Mouse (Mus musculus) hindbrain, postnatal 0 days (tissue): ENCODE results near the gene Id2. TPM values are rescaled to one million over a fixed set of nuclear protein-coding genes. Genes with fewer than 3 reads are reported as not detected.

Experiments
- ATAC-seq: fragments of 200-750 bp; cut with Nextera tagmentation; 2 replicates; pipeline ENCODE4 v1.8.0; 2017; ENCODE audit warnings: mild to moderate bottlenecking, moderate TSS enrichment, moderate library complexity
- DNase-seq: peaks from one replicate; pipeline ENCODE4 v3.0.0-alpha.2; 2015; ENCODE audit warnings: low spot score
- H3K27ac ChIP-seq: fragments of 300-500 bp; sonication (generic); 2 replicates; pipeline ENCODE4 v1.5.1; 2014; ENCODE audit warnings: mild to moderate bottlenecking
- H3K27me3 ChIP-seq: fragments of 300-500 bp; sonication (generic); 2 replicates; pipeline ENCODE4 v1.6.1; 2014; ENCODE audit warnings: low read length, mixed read lengths; ENCODE audit not compliant: insufficient read depth
- H3K36me3 ChIP-seq: fragments of 300-500 bp; sonication (generic); 2 replicates; pipeline ENCODE4 v1.6.1; 2014; ENCODE audit warnings: low read length, mixed read lengths; ENCODE audit not compliant: insufficient read depth
- H3K4me1 ChIP-seq: fragments of 300-500 bp; sonication (generic); 2 replicates; pipeline ENCODE4 v1.6.1; 2014; ENCODE audit warnings: antibody characterized with exemption, low read length, mixed read lengths; ENCODE audit not compliant: insufficient read depth
- H3K4me2 ChIP-seq: fragments of 300-500 bp; sonication (generic); 2 replicates; pipeline ENCODE4 v1.6.1; 2014; ENCODE audit warnings: low read depth, mild to moderate bottlenecking, low read length, moderate library complexity, mixed read lengths
- H3K4me3 ChIP-seq: fragments of 300-500 bp; sonication (generic); 2 replicates; pipeline ENCODE4 v1.5.1; 2014; ENCODE audit warnings: low read length
- H3K9ac ChIP-seq: fragments of 300-500 bp; sonication (generic); replicated peaks from 2 replicates; pipeline ENCODE4 v1.6.1; 2014; ENCODE audit warnings: mild to moderate bottlenecking, low read length, moderate library complexity, mixed read lengths
- H3K9me3 ChIP-seq: fragments of 300-500 bp; sonication (generic); 2 replicates; pipeline ENCODE4 v1.6.1; 2016; ENCODE audit warnings: low read length, mixed read lengths
- CTCF ChIP-seq: IDR thresholded peaks from 2 replicates; pipeline ENCODE4 v1.5.1; 2016; ENCODE audit warnings: antibody characterized with exemption, control low read depth, low read depth
- WGBS: fragments of 180-500 bp; shearing (Covaris S2); extraction: QIAGEN DNeasy Blood & Tissue Kit; methylation state at CpG from one replicate; pipeline ENCODE4 v1.1.7; 2014; 5-methylcytosine and 5-hydroxymethylcytosine counted together
- polyA plus RNA-seq: library from polyadenylated mRNA; unstranded; fragments of >200 nt; fragmentation: Nextera tagmentation; extraction: Ambion mirVana; gene quantifications from 2 replicates; pipeline ENCODE4 v1.2.1, GENCODE M21; 2015
- total RNA-seq: library from RNA; depleted of rRNA; stranded (reverse); fragments of >200 nt; gene quantifications from 2 replicates; pipeline ENCODE4 v1.2.3, GENCODE M21; 2014; rRNA removed

Id2 gene
- total and polyA plus RNA-seq, 2 experiments from 2014 or later, result 242 to 518 TPM

GRCm38 (mm10) chr12:25059487-25060200 lies 37.3 kb downstream of the Id2 start:
- DNase-seq (no peak), ATAC-seq (no peak)
- Histone ChIP-seq H3K4me3 (no peak overlapping the region), H3K9me3 (no peaks in the 10 kb centered on the region), H3K4me2 (no peak overlapping the region), H3K27me3 (no peaks in the 10 kb centered on the region), H3K4me1 (no peaks in the 10 kb centered on the region), H3K27ac (no peak overlapping the region), H3K9ac (no peak overlapping the region), H3K36me3 (peaks cover 31% of the 10 kb centered on the region)
- no peak for TF ChIP-seq CTCF
- 64% methylated on average over 9 of the region's 9 CpGs for WGBS

GRCm38 (mm10) chr12:25054963-25055362 lies 42.0 kb downstream of the Id2 start:
- Histone ChIP-seq H3K4me3 (no peak overlapping the region), H3K36me3 (peaks cover 61% of the 10 kb centered on the region), H3K27me3 (no peaks in the 10 kb centered on the region), H3K4me1 (no peaks in the 10 kb centered on the region), H3K9me3 (no peaks in the 10 kb centered on the region), H3K27ac (no peak overlapping the region), H3K4me2 (no peak overlapping the region), H3K9ac (no peak overlapping the region)
- no peak for TF ChIP-seq CTCF
- 73% methylated on average over 4 of the region's 4 CpGs for WGBS
- DNase-seq (no peak), ATAC-seq (no peak)

- DNase-seq (no peak), ATAC-seq (no peak)
- Histone ChIP-seq H3K27ac (no peak overlapping the region), H3K4me1 (no peaks in the 10 kb centered on the region), H3K27me3 (no peaks in the 10 kb centered on the region), H3K9ac (no peak overlapping the region), H3K4me2 (no peak overlapping the region), H3K9me3 (no peaks in the 10 kb centered on the region), H3K4me3 (no peak overlapping the region), H3K36me3 (peaks cover 61% of the 10 kb centered on the region)
- no peak for TF ChIP-seq CTCF
- 77% methylated on average over 7 of the region's 7 CpGs for WGBS
Observed at GRCm38 (mm10) chr12:25054511-25054910, 42.4 kb downstream of the Id2 start.

- no peak overlapping the region for H3K4me3 ChIP-seq
- H3K9me3 ChIP-seq, result no peaks in the 10 kb centered on the region
- WGBS, result 70% methylated on average over 5 of the region's 5 CpGs
- no peaks in the 10 kb centered on the region for H3K4me1 ChIP-seq
- no peak for DNase-seq
- no peak overlapping the region for H3K27ac ChIP-seq
- no peak for ATAC-seq
- no peak for TF ChIP-seq CTCF
- no peaks in the 10 kb centered on the region for H3K27me3 ChIP-seq
- H3K4me2 ChIP-seq, result no peak overlapping the region
- no peak overlapping the region for H3K9ac ChIP-seq
- peaks cover 29% of the 10 kb centered on the region for H3K36me3 ChIP-seq
Observed at GRCm38 (mm10) chr12:25049253-25049652, 47.7 kb downstream of the Id2 start.

GRCm38 (mm10) chr12:25044579-25044978 lies 52.4 kb downstream of the Id2 start:
- Histone ChIP-seq H3K36me3 (peaks cover 10% of the 10 kb centered on the region; the same call in 1 of the 2 replicates), H3K4me2 (no peak overlapping the region), H3K27me3 (no peaks in the 10 kb centered on the region), H3K27ac (no peak overlapping the region), H3K9ac (no peak overlapping the region), H3K4me3 (no peak overlapping the region), H3K9me3 (no peaks in the 10 kb centered on the region), H3K4me1 (no peaks in the 10 kb centered on the region)
- no peak for DNase-seq
- no peak for TF ChIP-seq CTCF
- no peak for ATAC-seq
- WGBS, result 93% methylated on average over 4 of the region's 4 CpGs

GRCm38 (mm10) chr12:25044056-25044455 lies 52.9 kb downstream of the Id2 start:
- H3K9me3 ChIP-seq, result no peaks in the 10 kb centered on the region
- no peak for TF ChIP-seq CTCF
- H3K4me1 ChIP-seq, result no peaks in the 10 kb centered on the region
- DNase-seq (no peak), ATAC-seq (no peak)
- H3K4me3 ChIP-seq, result no peak overlapping the region
- H3K36me3 ChIP-seq, result peaks cover 10% of the 10 kb centered on the region; the same call in 1 of the 2 replicates
- WGBS, result 83% methylated on average over 2 of the region's 2 CpGs
- H3K4me2 ChIP-seq, result no peak overlapping the region
- H3K9ac ChIP-seq, result no peak overlapping the region
- H3K27me3 ChIP-seq, result no peaks in the 10 kb centered on the region
- no peak overlapping the region for H3K27ac ChIP-seq

Other genes with a start within 250 kb of the Id2 start
- gene Kidins220, start 122.2 kb downstream of the Id2 start, total RNA-seq, result 199 and 230 TPM in 2 replicates
- gene Kidins220, start 122.2 kb downstream of the Id2 start, polyA plus RNA-seq, result 76.5 and 79.6 TPM in 2 replicates